Mouse (Mus musculus): ENCODE measurements around the gene Pla2g2d. TPM values are rescaled to one million over a fixed set of nuclear protein-coding genes. Genes with fewer than 3 reads are reported as not detected.

Pla2g2d gene
- total RNA-seq, 1 experiment from 2014 or later: not detected

DNA sequence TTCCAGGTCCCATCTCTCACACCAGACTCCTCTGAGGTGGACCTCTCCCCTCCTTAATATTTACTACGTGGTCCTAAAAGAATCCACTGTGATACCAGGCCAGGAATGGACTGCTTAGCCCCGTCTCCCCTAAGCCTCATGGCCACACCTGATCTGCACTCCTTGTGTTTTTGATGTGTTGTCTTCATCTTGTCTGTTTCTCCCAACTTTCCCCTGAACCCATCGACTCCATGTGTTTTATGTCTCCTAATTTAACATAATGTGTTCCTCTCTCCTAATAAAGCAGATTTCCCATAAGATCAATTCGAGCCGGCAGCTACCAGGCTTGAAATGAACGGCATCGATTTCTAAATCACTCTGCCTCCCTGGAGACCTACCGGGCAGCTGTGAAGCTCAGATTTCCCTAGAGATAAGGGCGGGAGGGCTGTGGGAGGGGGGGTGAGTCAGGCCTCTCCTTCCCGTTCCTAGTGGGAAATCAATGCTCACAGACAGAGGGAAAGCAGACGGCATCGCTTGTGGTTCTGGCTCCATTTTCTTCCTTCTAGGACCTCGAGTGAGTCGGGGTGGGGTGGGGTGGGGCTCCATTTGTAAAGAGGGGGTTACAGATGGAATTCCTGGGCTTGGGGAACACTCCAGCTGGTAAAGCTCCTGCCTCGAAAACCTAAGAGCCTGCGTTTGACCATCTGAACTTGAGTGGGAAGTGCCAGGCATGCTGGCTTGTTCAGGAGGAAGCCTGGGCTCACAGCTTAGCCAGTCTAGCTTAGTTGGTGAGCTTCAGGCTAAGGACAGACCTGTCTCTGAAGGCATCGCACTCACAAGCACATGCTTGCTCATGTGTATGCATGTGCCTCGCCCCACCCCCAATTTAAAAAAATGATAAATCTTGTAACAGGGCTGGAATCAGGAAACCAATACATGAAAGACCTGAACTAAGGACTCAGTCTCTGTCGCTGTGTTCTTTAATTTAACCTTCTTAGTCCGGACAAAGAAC is 2.2 kb downstream of the Pla2g2d start:
- ATAC-seq (replicated peaks; ENCODE audit: insufficient number of reproducible peaks, low FRiP score, low TSS enrichment, poor library complexity, severe bottlenecking): no peak

- no peak for ATAC-seq (replicated peaks; ENCODE audit: insufficient number of reproducible peaks, low FRiP score, low TSS enrichment, poor library complexity, severe bottlenecking)
These were observed 4.8 kb downstream of the Pla2g2d start for GRCm38 (mm10) chr4:138780300-138780699.

DNA sequence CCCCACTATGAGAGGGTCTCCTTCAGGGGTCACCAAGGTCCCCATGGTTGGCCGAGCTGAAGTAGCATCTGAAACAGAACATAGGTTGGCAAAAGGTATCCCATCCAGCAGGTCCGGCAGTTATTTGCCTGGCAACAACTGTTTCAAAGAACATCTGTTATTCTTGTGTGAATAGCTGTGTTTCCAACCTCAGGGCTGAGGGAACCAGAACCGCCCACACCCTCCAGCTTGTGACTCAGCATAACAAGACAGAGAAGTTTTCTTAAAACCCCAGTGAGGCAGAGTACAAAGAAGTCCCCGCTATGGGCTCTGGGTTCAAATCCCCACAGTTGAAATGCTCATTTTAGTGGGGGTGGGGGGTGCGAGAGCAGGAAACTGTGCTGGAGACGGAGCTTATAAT is 6.6 kb downstream of the Pla2g2d start:
- ATAC-seq (replicated peaks; ENCODE audit: insufficient number of reproducible peaks, low FRiP score, low TSS enrichment, poor library complexity, severe bottlenecking): no peak

DNA sequence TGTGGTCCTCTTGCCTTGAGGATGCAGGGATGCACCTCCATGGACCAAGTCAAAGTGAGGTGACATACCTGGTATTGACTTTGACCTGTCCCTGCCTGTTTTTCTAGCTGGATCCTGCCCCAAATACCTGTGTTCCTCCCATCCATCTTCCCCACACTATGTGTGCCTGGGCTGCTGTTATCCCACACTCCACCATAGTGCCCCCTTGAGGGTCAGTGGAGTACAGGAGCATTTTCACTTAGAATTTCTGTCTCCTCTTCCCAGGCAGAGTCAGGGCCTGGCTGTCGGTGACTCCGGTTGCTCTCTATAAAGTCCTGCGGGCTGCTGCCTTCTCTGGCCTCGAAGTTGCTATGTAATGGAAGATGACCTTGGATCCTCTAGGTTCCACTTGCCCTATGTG is 10.2 kb downstream of the Pla2g2d start:
- ATAC-seq (replicated peaks; ENCODE audit: insufficient number of reproducible peaks, low FRiP score, low TSS enrichment, poor library complexity, severe bottlenecking): no peak

- no peak for ATAC-seq (replicated peaks; ENCODE audit: insufficient number of reproducible peaks, low FRiP score, low TSS enrichment, poor library complexity, severe bottlenecking)
These were observed 10.6 kb downstream of the Pla2g2d start for GRCm38 (mm10) chr4:138786141-138786540.

- no peak for ATAC-seq (replicated peaks; ENCODE audit: insufficient number of reproducible peaks, low FRiP score, low TSS enrichment, poor library complexity, severe bottlenecking)
These were observed 12.8 kb downstream of the Pla2g2d start for GRCm38 (mm10) chr4:138788381-138788780.

DNA sequence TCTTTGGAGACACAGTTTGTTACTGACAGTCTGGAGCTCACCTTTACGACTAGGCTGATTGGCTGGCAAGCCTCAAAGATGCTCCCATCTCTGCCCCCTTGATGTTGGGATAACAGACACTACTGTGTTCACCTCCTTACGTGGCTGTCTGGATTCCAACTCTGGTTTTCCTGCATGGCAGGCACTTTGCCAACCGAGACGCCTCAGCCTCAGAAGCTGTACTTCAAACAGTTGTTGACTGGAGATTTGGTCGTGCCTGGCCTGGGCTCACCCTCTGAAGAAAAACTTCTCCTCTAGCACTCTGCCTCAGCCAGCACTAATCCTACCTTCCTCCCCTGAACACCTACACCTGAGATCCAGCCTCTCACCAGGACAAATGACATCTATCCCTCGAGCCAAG is 15.9 kb downstream of the Pla2g2d start:
- no peak for ATAC-seq (replicated peaks; ENCODE audit: insufficient number of reproducible peaks, low FRiP score, low TSS enrichment, poor library complexity, severe bottlenecking)

DNA sequence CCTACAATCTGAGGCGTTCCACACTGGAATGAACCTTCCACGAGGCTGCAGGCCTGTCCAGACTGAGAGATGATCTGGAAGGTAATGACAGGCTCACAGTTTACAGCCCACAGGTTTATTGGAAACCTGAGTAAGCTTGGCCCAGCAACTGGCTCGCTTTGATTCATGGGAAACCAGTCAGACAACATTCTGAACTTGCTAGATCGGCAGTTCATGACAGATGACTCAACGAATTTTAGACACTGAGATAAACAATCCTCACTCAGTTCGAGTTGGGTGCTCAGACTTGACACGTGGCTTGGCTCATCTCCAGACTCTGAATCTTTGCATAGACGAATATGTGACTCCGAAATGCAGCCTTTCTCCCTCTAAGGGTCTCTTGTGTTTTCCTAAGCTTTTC is 17.1 kb downstream of the Pla2g2d start:
- no peak for ATAC-seq (replicated peaks; ENCODE audit: insufficient number of reproducible peaks, low FRiP score, low TSS enrichment, poor library complexity, severe bottlenecking)

DNA sequence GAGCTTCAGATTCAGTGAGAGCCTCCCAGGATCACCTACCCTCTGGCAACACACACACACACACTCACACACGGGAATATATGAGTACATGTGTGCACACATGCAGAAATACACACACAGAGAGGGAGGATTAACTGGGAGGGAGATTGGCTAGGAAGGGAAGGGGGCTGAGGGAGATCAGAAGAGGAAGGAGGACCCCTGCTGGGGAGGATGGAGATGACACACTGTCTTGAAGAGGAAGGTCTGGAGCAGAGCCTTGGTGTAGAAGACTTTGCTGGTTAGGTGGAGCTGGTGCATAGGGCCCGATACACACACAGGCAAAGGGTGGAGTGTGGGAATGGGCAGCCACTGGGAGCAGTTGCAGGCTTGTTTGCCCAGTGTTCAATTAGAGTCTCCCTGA is 17.7 kb downstream of the Pla2g2d start:
- no peak for ATAC-seq (replicated peaks; ENCODE audit: insufficient number of reproducible peaks, low FRiP score, low TSS enrichment, poor library complexity, severe bottlenecking)

GRCm38 (mm10) chr4:138794344-138794743 is 18.8 kb downstream of the Pla2g2d start:
- ATAC-seq (replicated peaks; ENCODE audit: insufficient number of reproducible peaks, low FRiP score, low TSS enrichment, poor library complexity, severe bottlenecking): no peak

DNA sequence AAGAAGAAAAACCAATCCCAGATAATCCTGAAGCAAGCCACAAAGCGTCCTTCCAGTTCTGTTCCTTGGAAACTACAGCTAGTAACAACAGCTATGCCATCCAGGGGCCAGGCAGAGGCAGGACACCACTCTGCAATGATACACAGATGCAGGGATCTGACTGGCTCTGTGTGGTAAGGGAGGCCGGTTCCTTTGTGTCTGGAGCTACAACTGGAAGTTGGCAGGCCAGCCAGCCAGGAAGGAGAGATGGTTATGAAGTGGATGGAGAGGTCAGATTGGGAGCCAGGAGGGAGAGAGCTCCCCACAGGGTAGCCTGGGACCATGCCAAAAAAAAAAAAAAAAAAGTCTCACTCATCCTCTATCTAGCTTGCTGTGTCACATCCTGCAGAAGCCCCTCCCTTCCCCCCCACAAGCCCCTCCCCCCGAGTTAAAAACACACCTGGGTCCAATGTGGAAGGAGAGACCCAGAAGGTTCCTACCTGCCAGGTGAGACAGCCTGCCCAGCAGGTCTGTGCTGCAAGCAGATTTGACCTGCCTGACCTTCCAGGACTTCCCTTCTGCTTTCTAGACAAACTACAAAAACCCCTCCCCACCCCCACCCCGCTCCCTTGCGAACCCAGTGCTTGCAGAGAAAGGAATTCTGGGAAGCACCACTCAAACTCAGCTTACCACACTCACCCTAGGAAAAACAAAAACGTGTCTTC is 21.1 kb downstream of the Pla2g2d start:
- ATAC-seq (replicated peaks; ENCODE audit: insufficient number of reproducible peaks, low FRiP score, low TSS enrichment, poor library complexity, severe bottlenecking): no peak

DNA sequence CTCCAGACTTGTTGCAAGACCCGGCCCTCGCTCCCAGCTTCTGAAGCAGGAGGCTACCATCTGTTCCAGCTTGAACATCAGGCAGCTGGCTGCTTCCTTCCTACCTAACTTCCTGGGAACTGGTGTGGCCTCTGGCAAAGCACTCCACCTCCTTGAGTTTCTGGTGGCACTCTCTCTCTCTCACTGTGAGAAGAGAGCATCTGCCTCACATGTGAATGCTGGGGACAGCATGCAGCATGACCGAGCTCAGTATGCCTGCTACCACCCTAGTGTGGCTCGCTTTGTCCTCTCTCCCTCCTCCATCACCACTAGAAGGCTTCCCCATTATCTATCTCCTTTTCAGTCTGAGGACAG is 21.7 kb downstream of the Pla2g2d start:
- no peak for ATAC-seq (replicated peaks; ENCODE audit: insufficient number of reproducible peaks, low FRiP score, low TSS enrichment, poor library complexity, severe bottlenecking)

- no peak for ATAC-seq (replicated peaks; ENCODE audit: insufficient number of reproducible peaks, low FRiP score, low TSS enrichment, poor library complexity, severe bottlenecking)
These were observed 24.7 kb downstream of the Pla2g2d start for GRCm38 (mm10) chr4:138800134-138800744.

DNA sequence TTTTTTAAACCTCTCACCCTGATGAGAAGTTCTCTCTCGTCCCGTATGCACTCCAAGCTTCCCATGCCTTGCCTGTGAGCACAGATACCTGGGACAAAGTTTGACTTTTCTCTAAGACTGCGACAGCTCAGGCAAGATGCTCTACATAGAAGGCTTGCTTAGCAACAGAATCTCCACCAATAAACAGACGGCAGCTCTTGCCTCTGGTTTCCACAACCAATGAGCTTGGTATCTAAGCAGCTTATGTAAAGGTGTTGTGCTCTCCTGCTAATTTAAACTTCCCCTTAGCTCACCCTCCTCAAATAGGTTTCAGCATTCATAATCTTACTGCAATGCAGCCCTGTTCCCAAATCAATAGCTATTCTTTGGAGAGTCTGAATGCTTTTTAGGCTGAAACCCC is 26.1 kb downstream of the Pla2g2d start:
- ATAC-seq (replicated peaks; ENCODE audit: insufficient number of reproducible peaks, low FRiP score, low TSS enrichment, poor library complexity, severe bottlenecking): no peak

DNA sequence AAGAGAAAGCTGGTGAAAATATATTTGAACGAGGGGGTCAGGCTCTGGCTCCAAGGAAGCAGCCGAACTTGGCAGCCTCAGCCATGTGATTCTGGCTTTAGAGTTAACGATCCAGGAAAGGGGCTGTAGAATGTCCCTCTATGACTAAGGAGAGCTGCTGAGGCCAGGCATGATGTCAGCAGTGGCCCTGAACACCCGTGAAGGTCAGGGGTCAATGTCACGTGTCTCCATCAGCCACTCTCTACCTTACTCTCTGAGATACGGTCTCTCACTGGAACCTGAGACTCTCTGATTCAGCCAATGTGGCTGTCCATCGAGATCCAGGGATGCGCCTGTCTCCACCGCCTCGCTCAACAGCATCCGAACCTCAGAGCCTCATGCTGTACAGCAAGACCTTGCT is 27.4 kb downstream of the Pla2g2d start:
- ATAC-seq (replicated peaks; ENCODE audit: insufficient number of reproducible peaks, low FRiP score, low TSS enrichment, poor library complexity, severe bottlenecking): no peak

DNA sequence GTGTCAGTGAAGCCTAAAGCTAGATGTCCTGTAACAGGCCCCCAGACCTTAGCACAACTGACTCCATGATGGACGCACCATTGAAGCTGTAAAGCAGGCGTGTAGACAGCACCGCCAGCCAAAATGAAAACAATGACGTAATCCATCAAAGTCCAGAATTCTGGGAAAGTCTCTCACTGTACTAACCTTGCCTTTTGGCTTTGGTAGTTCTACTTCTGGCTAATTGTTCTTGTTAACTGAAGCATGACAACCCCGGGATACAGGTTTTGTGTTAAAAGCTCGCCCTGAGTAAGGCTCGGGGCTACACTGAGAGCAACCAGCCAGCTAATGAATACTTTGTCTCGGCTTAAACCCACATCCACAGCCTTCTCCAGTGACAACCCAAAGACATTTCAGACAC is 29.7 kb downstream of the Pla2g2d start:
- ATAC-seq (replicated peaks; ENCODE audit: insufficient number of reproducible peaks, low FRiP score, low TSS enrichment, poor library complexity, severe bottlenecking): no peak

- ATAC-seq (replicated peaks; ENCODE audit: insufficient number of reproducible peaks, low FRiP score, low TSS enrichment, poor library complexity, severe bottlenecking): no peak
These were observed 30.6 kb downstream of the Pla2g2d start for GRCm38 (mm10) chr4:138806160-138806559.

GRCm38 (mm10) chr4:138806920-138807541 is 31.5 kb downstream of the Pla2g2d start:
- no peak for ATAC-seq (replicated peaks; ENCODE audit: insufficient number of reproducible peaks, low FRiP score, low TSS enrichment, poor library complexity, severe bottlenecking)

DNA sequence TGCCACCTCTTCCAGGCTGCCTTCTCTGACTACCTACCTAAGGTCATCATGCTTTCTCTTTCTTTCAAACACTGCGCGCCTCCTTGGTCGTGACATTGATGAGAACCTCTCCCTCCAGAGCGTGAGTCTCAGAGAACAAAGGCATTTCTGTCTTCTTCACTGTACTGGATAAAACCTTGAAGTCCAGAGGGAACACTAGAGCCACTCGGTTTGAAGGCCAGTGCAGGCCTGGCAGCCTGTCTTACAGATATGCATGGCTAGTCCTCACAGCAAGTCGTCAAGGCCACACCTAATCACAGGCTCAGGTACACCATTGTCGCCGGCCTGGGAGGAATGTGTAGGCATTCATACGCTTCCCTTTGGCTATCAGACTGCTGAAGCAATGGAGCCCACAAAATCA is 40.6 kb downstream of the Pla2g2d start:
- no peak for ATAC-seq (replicated peaks; ENCODE audit: insufficient number of reproducible peaks, low FRiP score, low TSS enrichment, poor library complexity, severe bottlenecking)

Measured in monocyte, adult 5-6 weeks (primary cell).